Mouse (Mus musculus): ENCODE results near the gene Sidt1. TPM values are rescaled to one million over a fixed set of nuclear protein-coding genes. Genes with fewer than 3 reads are reported as not detected.
A peak's percentile ranks its signal among the peaks of the same experiment; 100 is the strongest.

The Sidt1 gene
- polyA plus RNA-seq, 2 experiments: 0.08 TPM; not detected in 1

DNA sequence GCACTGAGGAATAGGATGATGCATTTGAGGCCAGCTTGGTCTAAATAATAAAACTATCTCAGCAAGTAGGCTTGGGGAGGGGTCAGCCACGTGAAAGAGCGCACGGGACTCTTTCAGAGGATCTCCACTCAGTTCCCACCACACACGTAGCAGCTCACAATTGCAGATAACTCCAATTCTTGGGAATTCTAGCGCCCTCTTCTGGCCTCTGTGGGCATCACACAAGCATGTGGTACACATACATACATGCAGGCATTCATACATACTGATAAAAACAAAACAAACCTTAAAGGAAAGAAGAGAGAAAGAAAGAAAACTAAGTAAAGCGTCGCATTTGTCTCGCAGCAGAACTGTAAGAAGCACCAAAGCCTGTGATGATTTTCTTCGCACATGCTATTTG, 2.3 kb downstream of the Sidt1 start:
- no peak for ATAC-seq (ENCODE audit: insufficient read depth)
- 69% methylated on average over 9 of the region's 9 CpGs for WGBS (ENCODE audit: insufficient replicate concordance)
- H3K9ac ChIP-seq (replicated peaks): no peak overlapping the region
- TF ChIP-seq CTCF (IDR thresholded peaks at IDR 0.05; ENCODE audit: low read depth) (peak; percentile 40; the same call in 1 of the 2 replicates), EP300 (IDR thresholded peaks at IDR 0.05; ENCODE audit: low read depth) (no peak)
- H3K27ac ChIP-seq: no peak overlapping the region
- no peaks in the 10 kb centered on the region for H3K36me3 ChIP-seq (replicated peaks; ENCODE audit: control insufficient read depth, insufficient read depth, low read depth)
- H3K4me2 ChIP-seq (ENCODE audit: low read depth): no peak overlapping the region
- peaks cover 2% of the 10 kb centered on the region for H3K9me3 ChIP-seq (ENCODE audit: control insufficient read depth, low read length)
- DNase-seq (ENCODE audit: low read depth in 3 of 3, low spot score in 3 of 3): no peak
- H3K27me3 ChIP-seq (ENCODE audit: control insufficient read depth, insufficient read depth, low read length): peaks cover 24% of the 10 kb centered on the region
- H3K4me3 ChIP-seq (ENCODE audit: insufficient read depth in 1 of 2, low read depth in 2 of 2, low read length in 2 of 2): no peak overlapping the region
- H3K4me1 ChIP-seq (replicated peaks; ENCODE audit: control insufficient read depth in 2 of 2, insufficient read depth in 2 of 2, low read length in 1 of 2): no peaks in the 10 kb centered on the region

DNA sequence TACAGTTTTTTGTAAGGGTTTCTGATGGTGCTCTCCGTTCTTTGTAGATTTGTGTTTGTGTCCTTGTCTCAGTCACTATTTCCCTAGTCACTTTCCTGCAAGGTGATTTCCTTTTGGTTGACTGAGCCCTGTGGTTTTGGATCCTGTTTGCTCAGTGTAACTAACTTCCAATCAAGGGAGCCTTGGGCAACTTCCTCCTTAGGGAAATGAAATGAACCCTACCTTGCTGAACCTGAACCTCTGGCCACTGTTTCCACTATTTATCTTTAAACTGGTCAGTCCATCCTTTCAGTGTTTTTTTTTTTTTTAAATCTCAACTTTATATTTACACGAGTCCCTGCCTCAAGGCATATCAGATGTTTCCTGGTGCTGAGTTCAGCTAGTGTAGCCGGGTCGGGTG, 4.4 kb downstream of the Sidt1 start:
- TF ChIP-seq CTCF (IDR thresholded peaks at IDR 0.05; ENCODE audit: low read depth) (no peak), EP300 (IDR thresholded peaks at IDR 0.05; ENCODE audit: low read depth) (no peak)
- DNase-seq (ENCODE audit: low read depth in 3 of 3, low spot score in 3 of 3) (no peak), ATAC-seq (ENCODE audit: insufficient read depth) (no peak)
- no peak overlapping the region for H3K27ac ChIP-seq
- no peak overlapping the region for H3K4me2 ChIP-seq (ENCODE audit: low read depth)
- H3K4me3 ChIP-seq (ENCODE audit: insufficient read depth in 1 of 2, low read depth in 2 of 2, low read length in 2 of 2): no peak overlapping the region
- no peak overlapping the region for H3K9ac ChIP-seq (replicated peaks)
- peaks cover 22% of the 10 kb centered on the region for H3K27me3 ChIP-seq (ENCODE audit: control insufficient read depth, insufficient read depth, low read length)
- no peaks in the 10 kb centered on the region for H3K36me3 ChIP-seq (replicated peaks; ENCODE audit: control insufficient read depth, insufficient read depth, low read depth)
- peaks cover 2% of the 10 kb centered on the region for H3K9me3 ChIP-seq (ENCODE audit: control insufficient read depth, low read length)
- 35% methylated on average over 4 of the region's 4 CpGs for WGBS (ENCODE audit: insufficient replicate concordance)
- H3K4me1 ChIP-seq (replicated peaks; ENCODE audit: control insufficient read depth in 2 of 2, insufficient read depth in 2 of 2, low read length in 1 of 2): no peaks in the 10 kb centered on the region

DNA sequence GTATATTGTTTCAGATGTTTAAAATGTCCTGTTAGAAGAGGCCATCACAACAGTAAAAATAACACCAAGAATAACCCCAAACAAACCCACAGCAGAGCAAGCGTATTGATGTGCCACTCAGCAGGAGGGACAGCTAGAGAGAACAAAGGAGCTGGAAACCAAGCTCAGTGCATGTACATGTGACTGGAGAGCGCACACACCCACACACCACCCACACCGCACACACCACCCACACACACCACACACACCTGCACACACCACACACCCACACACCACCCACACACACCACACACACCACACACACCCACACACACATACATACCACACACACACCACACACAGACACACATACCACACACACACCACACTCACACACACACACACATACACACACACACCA, 12.8 kb downstream of the Sidt1 start:
- ATAC-seq (ENCODE audit: insufficient read depth) (no peak), DNase-seq (ENCODE audit: low read depth in 3 of 3, low spot score in 3 of 3) (no peak)
- no peak overlapping the region for H3K4me3 ChIP-seq (ENCODE audit: insufficient read depth in 1 of 2, low read depth in 2 of 2, low read length in 2 of 2)
- no peaks in the 10 kb centered on the region for H3K27me3 ChIP-seq (ENCODE audit: control insufficient read depth, insufficient read depth, low read length)
- 71% methylated on average over 3 of the region's 3 CpGs for WGBS (ENCODE audit: insufficient replicate concordance)
- no peaks in the 10 kb centered on the region for H3K36me3 ChIP-seq (replicated peaks; ENCODE audit: control insufficient read depth, insufficient read depth, low read depth)
- TF ChIP-seq EP300 (IDR thresholded peaks at IDR 0.05; ENCODE audit: low read depth): no peak
- no peak for TF ChIP-seq CTCF (IDR thresholded peaks at IDR 0.05; ENCODE audit: low read depth)
- H3K4me1 ChIP-seq (replicated peaks; ENCODE audit: control insufficient read depth in 2 of 2, insufficient read depth in 2 of 2, low read length in 1 of 2): no peaks in the 10 kb centered on the region
- no peaks in the 10 kb centered on the region for H3K9me3 ChIP-seq (ENCODE audit: control insufficient read depth, low read length)
- H3K4me2 ChIP-seq (ENCODE audit: low read depth): no peak overlapping the region
- H3K27ac ChIP-seq: no peak overlapping the region
- H3K9ac ChIP-seq (replicated peaks): no peak overlapping the region

DNA sequence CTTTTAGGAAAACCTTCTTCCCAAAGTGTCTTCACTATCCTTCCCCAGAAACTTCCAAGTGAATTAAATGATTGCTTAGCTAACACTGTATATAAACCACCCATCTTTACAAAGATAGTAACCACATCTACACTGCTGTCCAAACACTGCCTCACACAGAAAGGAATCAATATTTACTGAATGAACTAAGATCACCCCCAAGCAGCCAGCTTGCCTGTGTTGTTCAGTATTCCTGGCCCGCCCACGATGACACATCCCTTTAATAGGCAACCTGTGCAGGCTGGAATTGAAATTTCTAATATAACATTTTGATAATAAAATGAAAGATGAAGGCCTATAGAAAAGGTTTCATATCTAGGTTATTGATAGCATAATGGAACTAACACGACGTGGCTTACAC, 16.6 kb downstream of the Sidt1 start:
- no peak overlapping the region for H3K27ac ChIP-seq
- WGBS (ENCODE audit: insufficient replicate concordance): 70% methylated on average over 4 of the region's 4 CpGs
- H3K27me3 ChIP-seq (ENCODE audit: control insufficient read depth, insufficient read depth, low read length): no peaks in the 10 kb centered on the region
- no peak overlapping the region for H3K4me3 ChIP-seq (ENCODE audit: insufficient read depth in 1 of 2, low read depth in 2 of 2, low read length in 2 of 2)
- H3K4me1 ChIP-seq (replicated peaks; ENCODE audit: control insufficient read depth in 2 of 2, insufficient read depth in 2 of 2, low read length in 1 of 2): peaks cover 0 to 3% of the 10 kb centered on the region in 2 experiments; a peak in 1 of 4 replicates
- H3K9ac ChIP-seq (replicated peaks): no peak overlapping the region
- ATAC-seq (ENCODE audit: insufficient read depth) (no peak), DNase-seq (ENCODE audit: low read depth in 3 of 3, low spot score in 3 of 3) (no peak)
- H3K9me3 ChIP-seq (ENCODE audit: control insufficient read depth, low read length): no peaks in the 10 kb centered on the region
- no peaks in the 10 kb centered on the region for H3K36me3 ChIP-seq (replicated peaks; ENCODE audit: control insufficient read depth, insufficient read depth, low read depth)
- TF ChIP-seq EP300 (IDR thresholded peaks at IDR 0.05; ENCODE audit: low read depth): no peak
- TF ChIP-seq CTCF (IDR thresholded peaks at IDR 0.05; ENCODE audit: low read depth): no peak
- H3K4me2 ChIP-seq (ENCODE audit: low read depth): no peak overlapping the region

DNA sequence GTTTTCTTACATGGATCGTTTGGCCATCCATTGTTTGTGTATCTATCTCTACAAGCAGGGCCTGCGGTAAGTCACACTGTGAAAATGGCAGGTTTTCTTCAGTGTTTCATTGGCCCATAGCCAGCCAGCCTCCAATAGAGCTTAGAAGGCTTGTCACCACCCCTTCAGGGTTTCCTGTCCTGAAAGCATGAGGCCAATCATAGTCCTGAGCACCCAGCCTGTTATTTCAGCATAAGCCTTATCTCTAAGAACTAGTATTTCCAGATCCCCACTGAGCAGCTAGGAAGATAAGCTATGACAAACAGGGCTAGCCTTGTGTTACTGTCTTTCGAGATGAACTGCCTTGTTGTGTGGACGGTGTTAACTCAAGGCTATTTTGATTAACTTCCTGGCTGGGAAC, 19.6 kb downstream of the Sidt1 start:
- peaks cover 0 to 3% of the 10 kb centered on the region in 2 experiments; a peak in 1 of 4 replicates for H3K4me1 ChIP-seq (replicated peaks; ENCODE audit: control insufficient read depth in 2 of 2, insufficient read depth in 2 of 2, low read length in 1 of 2)
- WGBS (ENCODE audit: insufficient replicate concordance): 20% methylated on average over 4 of the region's 4 CpGs
- no peaks in the 10 kb centered on the region for H3K36me3 ChIP-seq (replicated peaks; ENCODE audit: control insufficient read depth, insufficient read depth, low read depth)
- TF ChIP-seq EP300 (IDR thresholded peaks at IDR 0.05; ENCODE audit: low read depth) (no peak), CTCF (IDR thresholded peaks at IDR 0.05; ENCODE audit: low read depth) (no peak)
- no peaks in the 10 kb centered on the region for H3K9me3 ChIP-seq (ENCODE audit: control insufficient read depth, low read length)
- H3K27me3 ChIP-seq (ENCODE audit: control insufficient read depth, insufficient read depth, low read length): no peaks in the 10 kb centered on the region
- DNase-seq (ENCODE audit: low read depth in 3 of 3, low spot score in 3 of 3) (peak in 1 of 3 experiments; percentile 10), ATAC-seq (ENCODE audit: insufficient read depth) (peak; percentile 58; the same call in 1 of the 2 replicates)
- H3K4me2 ChIP-seq (ENCODE audit: low read depth): no peak overlapping the region
- no peak overlapping the region for H3K4me3 ChIP-seq (ENCODE audit: insufficient read depth in 1 of 2, low read depth in 2 of 2, low read length in 2 of 2)
- no peak overlapping the region for H3K27ac ChIP-seq
- H3K9ac ChIP-seq (replicated peaks): no peak overlapping the region

Data from liver, embryonic 14.5 days (tissue).